Mouse (Mus musculus) heart, embryonic 15.5 days (tissue): ENCODE measurements around the gene Notch1. TPM values are rescaled to one million over a fixed set of nuclear protein-coding genes. Genes with fewer than 3 reads are reported as not detected.

Source experiments
- ATAC-seq: fragments of 200-750 bp; cut with Nextera tagmentation; replicated peaks from 2 replicates; pipeline ENCODE4 v1.8.0; 2017; ENCODE audit warnings: low read depth, moderate TSS enrichment; ENCODE audit not compliant: insufficient number of reproducible peaks, insufficient read depth, low FRiP score
- H3K27ac ChIP-seq: fragments of 300-500 bp; sonication (generic); 2 replicates; pipeline ENCODE4 v1.5.1; 2015; ENCODE audit warnings: mild to moderate bottlenecking, inconsistent platforms
- H3K27me3 ChIP-seq: fragments of 300-500 bp; sonication (generic); 2 replicates; pipeline ENCODE4 v1.6.1; 2015; ENCODE audit warnings: inconsistent platforms
- H3K36me3 ChIP-seq: fragments of 300-500 bp; sonication (generic); 2 replicates; pipeline ENCODE4 v1.6.1; 2015; ENCODE audit warnings: mild to moderate bottlenecking, inconsistent platforms
- H3K4me1 ChIP-seq: fragments of 300-500 bp; sonication (generic); replicated peaks from 2 replicates; pipeline ENCODE4 v1.6.1; 2015; ENCODE audit warnings: inconsistent platforms
- H3K4me2 ChIP-seq: fragments of 300-500 bp; sonication (generic); 2 replicates; pipeline ENCODE4 v1.6.1; 2015; ENCODE audit warnings: inconsistent platforms, mild to moderate bottlenecking, moderate library complexity
- H3K4me3 ChIP-seq: fragments of 300-500 bp; sonication (generic); 2 replicates; pipeline ENCODE4 v1.5.1; 2015; ENCODE audit warnings: mild to moderate bottlenecking, inconsistent platforms
- H3K9ac ChIP-seq: fragments of 300-500 bp; sonication (generic); 2 replicates; pipeline ENCODE4 v1.6.1; 2015; ENCODE audit warnings: mild to moderate bottlenecking, inconsistent platforms
- H3K9me3 ChIP-seq: fragments of 300-500 bp; sonication (generic); replicated peaks from 2 replicates; pipeline ENCODE4 v1.6.1; 2016; ENCODE audit warnings: inconsistent platforms
- WGBS: fragments of 180-500 bp; shearing (Covaris S2); methylation state at CpG from one replicate; pipeline ENCODE4 v1.1.7; 2015; ENCODE audit warnings: mixed read lengths; 5-methylcytosine and 5-hydroxymethylcytosine counted together
- polyA plus RNA-seq: library from polyadenylated mRNA; unstranded; fragments of >200 nt; fragmentation: Nextera tagmentation; extraction: Ambion mirVana; gene quantifications from 2 replicates; pipeline ENCODE4 v1.2.1, GENCODE M21; 2015

Gene Notch1
- polyA plus RNA-seq, 1 experiment from 2014 or later = 10.8 TPM

GRCm38 (mm10) chr2:26444368-26444767 is 72.1 kb downstream of the Notch1 start:
- peak overlapping the region; percentile 90 for H3K27ac ChIP-seq
- peak overlapping the region; percentile 86 for H3K9ac ChIP-seq
- H3K27me3 ChIP-seq = no peaks in the 10 kb centered on the region
- H3K4me1 ChIP-seq = peaks cover 41% of the 10 kb centered on the region
- H3K9me3 ChIP-seq = no peaks in the 10 kb centered on the region
- H3K36me3 ChIP-seq = peaks cover 24% of the 10 kb centered on the region
- peak overlapping the region; percentile 79 for H3K4me2 ChIP-seq
- ATAC-seq = no peak
- peak overlapping the region; percentile 85 for H3K4me3 ChIP-seq
- 1% methylated on average over 15 of the region's 15 CpGs for WGBS

GRCm38 (mm10) chr2:26443876-26444275 is 72.6 kb downstream of the Notch1 start:
- Histone ChIP-seq H3K4me3 (peak overlapping the region; percentile 85), H3K9me3 (no peaks in the 10 kb centered on the region), H3K27me3 (no peaks in the 10 kb centered on the region), H3K9ac (peak overlapping the region; percentile 86), H3K36me3 (peaks cover 28% of the 10 kb centered on the region), H3K4me1 (peaks cover 38% of the 10 kb centered on the region), H3K27ac (peak overlapping the region; percentile 90; the same call in 1 of the 2 replicates), H3K4me2 (peak overlapping the region; percentile 79)
- no peak for ATAC-seq
- WGBS = 13% methylated on average over 3 of the region's 3 CpGs

GRCm38 (mm10) chr2:26442843-26443242 is 73.6 kb downstream of the Notch1 start:
- 88% methylated on average over 1 of the region's 1 CpGs for WGBS
- Histone ChIP-seq H3K4me3 (no peak overlapping the region), H3K27me3 (no peaks in the 10 kb centered on the region), H3K4me2 (no peak overlapping the region), H3K27ac (no peak overlapping the region), H3K9me3 (no peaks in the 10 kb centered on the region), H3K9ac (no peak overlapping the region), H3K4me1 (peaks cover 39% of the 10 kb centered on the region), H3K36me3 (peaks cover 39% of the 10 kb centered on the region)
- no peak for ATAC-seq

- Histone ChIP-seq H3K4me2 (no peak overlapping the region), H3K36me3 (peaks cover 41% of the 10 kb centered on the region)
Observed at GRCm38 (mm10) chr2:26441688-26442087, 74.8 kb downstream of the Notch1 start.

GRCm38 (mm10) chr2:26441261-26441660 is 75.2 kb downstream of the Notch1 start:
- no peak overlapping the region for H3K4me3 ChIP-seq
- no peak overlapping the region for H3K27ac ChIP-seq
- no peak for ATAC-seq
- 90% methylated on average over 4 of the region's 4 CpGs for WGBS
- H3K4me2 ChIP-seq = no peak overlapping the region
- no peaks in the 10 kb centered on the region for H3K27me3 ChIP-seq
- no peaks in the 10 kb centered on the region for H3K9me3 ChIP-seq
- H3K9ac ChIP-seq = no peak overlapping the region
- peaks cover 31% of the 10 kb centered on the region for H3K4me1 ChIP-seq
- H3K36me3 ChIP-seq = peaks cover 41% of the 10 kb centered on the region

More at GRCm38 (mm10) chr2:26441688-26442087, 74.8 kb downstream of the Notch1 start:
- Histone ChIP-seq H3K4me1 (peaks cover 35% of the 10 kb centered on the region), H3K4me3 (no peak overlapping the region), H3K27me3 (no peaks in the 10 kb centered on the region), H3K9me3 (no peaks in the 10 kb centered on the region), H3K9ac (no peak overlapping the region), H3K27ac (no peak overlapping the region)
- WGBS = 61% methylated on average over 5 of the region's 5 CpGs
- no peak for ATAC-seq

GRCm38 (mm10) chr2:26439671-26440070 is 76.8 kb downstream of the Notch1 start:
- Histone ChIP-seq H3K27me3 (no peaks in the 10 kb centered on the region), H3K4me3 (no peak overlapping the region), H3K9ac (no peak overlapping the region), H3K27ac (no peak overlapping the region), H3K4me2 (no peak overlapping the region), H3K36me3 (peaks cover 56% of the 10 kb centered on the region), H3K9me3 (no peaks in the 10 kb centered on the region), H3K4me1 (peaks cover 28% of the 10 kb centered on the region)
- no peak for ATAC-seq
- WGBS = 82% methylated on average over 6 of the region's 6 CpGs

GRCm38 (mm10) chr2:26438373-26438772 is 78.1 kb downstream of the Notch1 start:
- ATAC-seq = no peak
- no peak overlapping the region for H3K4me2 ChIP-seq
- no peaks in the 10 kb centered on the region for H3K9me3 ChIP-seq
- peaks cover 69% of the 10 kb centered on the region for H3K36me3 ChIP-seq
- peaks cover 18% of the 10 kb centered on the region for H3K4me1 ChIP-seq
- H3K27me3 ChIP-seq = no peaks in the 10 kb centered on the region
- WGBS = 85% methylated on average over 7 of the region's 7 CpGs
- H3K27ac ChIP-seq = no peak overlapping the region
- no peak overlapping the region for H3K9ac ChIP-seq
- H3K4me3 ChIP-seq = no peak overlapping the region

- H3K9ac ChIP-seq = no peak overlapping the region
- no peak for ATAC-seq
- no peaks in the 10 kb centered on the region for H3K27me3 ChIP-seq
- H3K4me3 ChIP-seq = no peak overlapping the region
- H3K36me3 ChIP-seq = peaks cover 78% of the 10 kb centered on the region
- no peaks in the 10 kb centered on the region for H3K9me3 ChIP-seq
- H3K4me2 ChIP-seq = no peak overlapping the region
- WGBS = 47% methylated on average over 4 of the region's 4 CpGs
- H3K4me1 ChIP-seq = peaks cover 13% of the 10 kb centered on the region
- H3K27ac ChIP-seq = no peak overlapping the region
Observed at GRCm38 (mm10) chr2:26437221-26437620, 79.2 kb downstream of the Notch1 start.

GRCm38 (mm10) chr2:26434791-26435572 is 81.5 kb downstream of the Notch1 start:
- 89% methylated on average over 7 of the region's 7 CpGs for WGBS
- Histone ChIP-seq H3K4me3 (no peak overlapping the region), H3K27ac (no peak overlapping the region), H3K4me2 (no peak overlapping the region), H3K36me3 (peaks cover 79% of the 10 kb centered on the region), H3K9ac (no peak overlapping the region), H3K27me3 (no peaks in the 10 kb centered on the region), H3K9me3 (no peaks in the 10 kb centered on the region), H3K4me1 (peaks cover 13% of the 10 kb centered on the region)
- ATAC-seq = no peak

GRCm38 (mm10) chr2:26429851-26430250 is 86.6 kb downstream of the Notch1 start:
- peaks cover 92% of the 10 kb centered on the region for H3K36me3 ChIP-seq
- H3K27ac ChIP-seq = no peak overlapping the region
- no peaks in the 10 kb centered on the region for H3K4me1 ChIP-seq
- no peak overlapping the region for H3K4me2 ChIP-seq
- no peak overlapping the region for H3K4me3 ChIP-seq
- no peaks in the 10 kb centered on the region for H3K9me3 ChIP-seq
- WGBS = 95% methylated on average over 5 of the region's 5 CpGs
- no peaks in the 10 kb centered on the region for H3K27me3 ChIP-seq
- no peak for ATAC-seq
- no peak overlapping the region for H3K9ac ChIP-seq

GRCm38 (mm10) chr2:26424541-26424940 is 91.9 kb downstream of the Notch1 start:
- H3K4me2 ChIP-seq = no peak overlapping the region
- H3K4me1 ChIP-seq = no peaks in the 10 kb centered on the region
- WGBS = 92% methylated on average over 2 of the region's 2 CpGs
- peaks cover 95% of the 10 kb centered on the region for H3K36me3 ChIP-seq
- H3K27ac ChIP-seq = no peak overlapping the region
- no peak overlapping the region for H3K4me3 ChIP-seq
- H3K9me3 ChIP-seq = no peaks in the 10 kb centered on the region
- ATAC-seq = no peak
- no peak overlapping the region for H3K9ac ChIP-seq
- no peaks in the 10 kb centered on the region for H3K27me3 ChIP-seq

- WGBS = 81% methylated on average over 1 of the region's 1 CpGs
- ATAC-seq = no peak
- no peak overlapping the region for H3K27ac ChIP-seq
- no peak overlapping the region for H3K4me3 ChIP-seq
- no peaks in the 10 kb centered on the region for H3K9me3 ChIP-seq
- H3K4me1 ChIP-seq = no peaks in the 10 kb centered on the region
- H3K27me3 ChIP-seq = no peaks in the 10 kb centered on the region
- H3K9ac ChIP-seq = no peak overlapping the region
- H3K4me2 ChIP-seq = no peak overlapping the region
- H3K36me3 ChIP-seq = peaks cover 95% of the 10 kb centered on the region
Observed at GRCm38 (mm10) chr2:26423086-26423485, 93.4 kb downstream of the Notch1 start.
